Mouse (Mus musculus) effector memory CD4-positive, alpha-beta T cell, adult 7 months (primary cell): ENCODE data around the gene Hebp1. TPM values are rescaled to one million over a fixed set of nuclear protein-coding genes. Genes with fewer than 3 reads are reported as not detected.

Experiments
- polyA plus RNA-seq: library from polyadenylated mRNA; unstranded; fragments of 100-300 nt; shearing (Covaris generic); gene quantifications from one replicate; pipeline ENCODE4 v1.2.1, GENCODE M21; 2017

Hebp1 gene
- not detected for polyA plus RNA-seq

GRCm38 (mm10) chr6:135197921-135198532, at the start of gene Hebp1, which contains the start of gene Fam234b:
Gene Hebp1 (minus strand): TSS chr6:135198022.
Gene Fam234b (plus strand): TSS chr6:135197977.

GRCm38 (mm10) chr6:135118183-135118582, 79.6 kb downstream of the Hebp1 start, which contains the start of gene Gprc5d:
Gene Gprc5d (minus strand): TSS chr6:135118283.

Other genes with a start within 250 kb of the Hebp1 start
- gene Apold1, start 216.3 kb downstream of the Hebp1 start, polyA plus RNA-seq = not detected
- 119 TPM for gene Ddx47, start 186.4 kb downstream of the Hebp1 start, polyA plus RNA-seq
- 2.0 TPM for gene Gprc5a, start 132.4 kb downstream of the Hebp1 start, polyA plus RNA-seq
- gene Gprc5d, start 79.7 kb downstream of the Hebp1 start, polyA plus RNA-seq = not detected
- gene Fam234b, start within 50 bp of the Hebp1 start, polyA plus RNA-seq = 11.8 TPM
- gene Gsg1, start 56.3 kb upstream of the Hebp1 start, polyA plus RNA-seq = not detected
- gene Pbp2, start 112.4 kb upstream of the Hebp1 start, polyA plus RNA-seq = not detected
- gene Emp1, start 164.5 kb upstream of the Hebp1 start, polyA plus RNA-seq = 89.7 TPM